Mouse (Mus musculus) kidney, embryonic 16.5 days (tissue): Measurements from ENCODE around the gene Ptger4. TPM values are rescaled to one million over a fixed set of nuclear protein-coding genes. Genes with fewer than 3 reads are reported as not detected.
"Not testable (repeated sequence)": the region's sequence is repeated elsewhere in the genome, so short reads cannot be mapped to it uniquely, and the experiment has no call there.

ENCODE experiments used
- ATAC-seq: fragments of 200-750 bp; cut with Nextera tagmentation; 2 replicates; pipeline ENCODE4 v1.8.0; 2017; ENCODE audit warnings: moderate TSS enrichment; ENCODE audit not compliant: low FRiP score, low TSS enrichment
- H3K27ac ChIP-seq: fragments of 300-500 bp; sonication (generic); 2 replicates; pipeline ENCODE4 v1.5.1; 2014; ENCODE audit warnings: low read length
- H3K27me3 ChIP-seq: fragments of 300-500 bp; sonication (generic); 2 replicates; pipeline ENCODE4 v1.6.1; 2014; ENCODE audit warnings: low read length, control low read depth, mixed read lengths; ENCODE audit not compliant: insufficient read depth
- H3K36me3 ChIP-seq: fragments of 300-500 bp; sonication (generic); 2 replicates; pipeline ENCODE4 v1.6.1; 2014; ENCODE audit warnings: low read length, control low read depth, mixed read lengths; ENCODE audit not compliant: insufficient read depth
- H3K4me1 ChIP-seq: fragments of 300-500 bp; sonication (generic); 2 replicates; pipeline ENCODE4 v1.6.1; 2014; ENCODE audit warnings: low read length, control low read depth, mixed read lengths; ENCODE audit not compliant: insufficient read depth
- H3K4me2 ChIP-seq: fragments of 300-500 bp; sonication (generic); replicated peaks from 2 replicates; pipeline ENCODE4 v1.6.1; 2014; ENCODE audit warnings: low read depth, low read length
- H3K4me3 ChIP-seq: fragments of 300-500 bp; sonication (generic); 2 replicates; pipeline ENCODE4 v1.5.1; 2014; ENCODE audit warnings: mild to moderate bottlenecking, low read length
- H3K9ac ChIP-seq: fragments of 300-500 bp; sonication (generic); replicated peaks from 2 replicates; pipeline ENCODE4 v1.6.1; 2014; ENCODE audit warnings: low read length
- H3K9me3 ChIP-seq: fragments of 300-500 bp; sonication (generic); 2 replicates; pipeline ENCODE4 v1.6.1; 2016; ENCODE audit warnings: low read length, control low read depth
- WGBS: fragments of 180-500 bp; shearing (Covaris S2); extraction: QIAGEN DNeasy Blood & Tissue Kit; methylation state at CpG from one replicate; pipeline ENCODE4 v1.1.7; 2014; 5-methylcytosine and 5-hydroxymethylcytosine counted together
- polyA plus RNA-seq: library from polyadenylated mRNA; unstranded; fragments of >200 nt; fragmentation: Nextera tagmentation; extraction: Ambion mirVana; gene quantifications from 2 replicates; pipeline ENCODE4 v1.2.1, GENCODE M21; 2015

Gene Ptger4
- polyA plus RNA-seq, 1 experiment from 2014 or later = 5.4 TPM

GRCm38 (mm10) chr15:5239361-5239760 is 4.6 kb downstream of the Ptger4 start:
- H3K9ac ChIP-seq = 0 out of 2 replicates have a peak overlapping the region, but pooled peaks have one; percentile 38
- no peaks in the 10 kb centered on the region for H3K36me3 ChIP-seq
- H3K4me1 ChIP-seq = peaks cover 47% of the 10 kb centered on the region
- no peak overlapping the region for H3K4me3 ChIP-seq
- peak overlapping the region; percentile 100 for H3K4me2 ChIP-seq
- WGBS = 57% methylated on average over 4 of the region's 4 CpGs
- H3K27me3 ChIP-seq = peaks cover 13% of the 10 kb centered on the region
- no peak for ATAC-seq
- no peaks in the 10 kb centered on the region for H3K9me3 ChIP-seq
- no peak overlapping the region for H3K27ac ChIP-seq

GRCm38 (mm10) chr15:5238553-5238952 is 5.4 kb downstream of the Ptger4 start:
- ATAC-seq = no peak
- H3K36me3 ChIP-seq = no peaks in the 10 kb centered on the region
- no peak overlapping the region for H3K9ac ChIP-seq
- 82% methylated on average over 4 of the region's 4 CpGs for WGBS
- peaks cover 42% of the 10 kb centered on the region for H3K4me1 ChIP-seq
- peaks cover 13% of the 10 kb centered on the region for H3K27me3 ChIP-seq
- H3K27ac ChIP-seq = no peak overlapping the region
- H3K4me3 ChIP-seq = no peak overlapping the region
- H3K9me3 ChIP-seq = no peaks in the 10 kb centered on the region
- no peak overlapping the region for H3K4me2 ChIP-seq

- H3K4me2 ChIP-seq = no peak overlapping the region
Observed at GRCm38 (mm10) chr15:5238073-5238472, 5.9 kb downstream of the Ptger4 start.

GRCm38 (mm10) chr15:5237012-5237660 is 6.9 kb downstream of the Ptger4 start:
- H3K27ac ChIP-seq = no peak overlapping the region
- ATAC-seq = no peak
- no peaks in the 10 kb centered on the region for H3K36me3 ChIP-seq
- H3K9me3 ChIP-seq = no peaks in the 10 kb centered on the region
- H3K4me2 ChIP-seq = no peak overlapping the region
- H3K4me1 ChIP-seq = peaks cover 28% of the 10 kb centered on the region
- H3K4me3 ChIP-seq = no peak overlapping the region
- no peak overlapping the region for H3K9ac ChIP-seq
- H3K27me3 ChIP-seq = no peaks in the 10 kb centered on the region
- 63% methylated on average over 7 of the region's 7 CpGs for WGBS

More at GRCm38 (mm10) chr15:5238073-5238472, 5.9 kb downstream of the Ptger4 start:
- 74% methylated on average over 7 of the region's 7 CpGs for WGBS
- peaks cover 9% of the 10 kb centered on the region for H3K27me3 ChIP-seq
- H3K36me3 ChIP-seq = no peaks in the 10 kb centered on the region
- no peak overlapping the region for H3K9ac ChIP-seq
- peaks cover 37% of the 10 kb centered on the region for H3K4me1 ChIP-seq
- no peak overlapping the region for H3K4me3 ChIP-seq
- ATAC-seq = no peak
- H3K9me3 ChIP-seq = no peaks in the 10 kb centered on the region
- H3K27ac ChIP-seq = no peak overlapping the region

- Histone ChIP-seq H3K9me3 (no peaks in the 10 kb centered on the region), H3K27me3 (no peaks in the 10 kb centered on the region), H3K4me1 (peaks cover 22% of the 10 kb centered on the region), H3K4me3 (no peak overlapping the region), H3K36me3 (no peaks in the 10 kb centered on the region), H3K4me2 (no peak overlapping the region), H3K9ac (no peak overlapping the region), H3K27ac (no peak overlapping the region)
- WGBS = 12% methylated on average over 6 of the region's 6 CpGs
- peak; percentile 69; the same call in 1 of the 2 replicates for ATAC-seq
Observed at GRCm38 (mm10) chr15:5236538-5236937, 7.4 kb downstream of the Ptger4 start.

- Histone ChIP-seq H3K4me1 (peaks cover 20% of the 10 kb centered on the region), H3K27me3 (no peaks in the 10 kb centered on the region), H3K9ac (no peak overlapping the region), H3K9me3 (no peaks in the 10 kb centered on the region), H3K36me3 (no peaks in the 10 kb centered on the region), H3K27ac (no peak overlapping the region), H3K4me3 (no peak overlapping the region), H3K4me2 (no peak overlapping the region)
- ATAC-seq = no peak
- WGBS = 34% methylated on average over 8 of the region's 8 CpGs
Observed at GRCm38 (mm10) chr15:5235527-5235926, 8.5 kb downstream of the Ptger4 start.

GRCm38 (mm10) chr15:5234659-5235058 is 9.3 kb downstream of the Ptger4 start:
- no peak overlapping the region for H3K9ac ChIP-seq
- H3K9me3 ChIP-seq = no peaks in the 10 kb centered on the region
- H3K36me3 ChIP-seq = no peaks in the 10 kb centered on the region
- peaks cover 11% of the 10 kb centered on the region for H3K4me1 ChIP-seq
- no peak overlapping the region for H3K4me2 ChIP-seq
- no peaks in the 10 kb centered on the region for H3K27me3 ChIP-seq
- ATAC-seq = no peak
- 89% methylated on average over 16 of the region's 16 CpGs for WGBS
- H3K4me3 ChIP-seq = no peak overlapping the region
- H3K27ac ChIP-seq = no peak overlapping the region

GRCm38 (mm10) chr15:5230746-5231145 is 13.2 kb downstream of the Ptger4 start:
- H3K27ac ChIP-seq, H3K9me3 ChIP-seq, H3K9ac ChIP-seq, H3K4me1 ChIP-seq, H3K4me2 ChIP-seq, ATAC-seq, H3K27me3 ChIP-seq, H3K4me3 ChIP-seq, H3K36me3 ChIP-seq: not testable (repeated sequence)
- 84% methylated on average over 10 of the region's 10 CpGs for WGBS

- no peaks in the 10 kb centered on the region for H3K4me1 ChIP-seq
- H3K36me3 ChIP-seq = peaks cover 3% of the 10 kb centered on the region; the same call in 1 of the 2 replicates
- H3K27me3 ChIP-seq = no peaks in the 10 kb centered on the region
- no peak overlapping the region for H3K4me2 ChIP-seq
- peak overlapping the region; percentile 55 for H3K27ac ChIP-seq
- no peaks in the 10 kb centered on the region for H3K9me3 ChIP-seq
- no peak overlapping the region for H3K4me3 ChIP-seq
- ATAC-seq = peak; percentile 65; the same call in 1 of the 2 replicates
- WGBS = 75% methylated on average over 6 of the region's 6 CpGs
- H3K9ac ChIP-seq = no peak overlapping the region
Observed at GRCm38 (mm10) chr15:5220491-5220890, 23.5 kb downstream of the Ptger4 start.

GRCm38 (mm10) chr15:5209116-5209515 is 34.9 kb downstream of the Ptger4 start:
- no peak for ATAC-seq
- no peaks in the 10 kb centered on the region for H3K4me1 ChIP-seq
- 94% methylated on average over 3 of the region's 3 CpGs for WGBS

More at GRCm38 (mm10) chr15:5209116-5209515, 34.9 kb downstream of the Ptger4 start:
- H3K27ac ChIP-seq = no peak overlapping the region
- no peak overlapping the region for H3K4me2 ChIP-seq
- no peak overlapping the region for H3K9ac ChIP-seq
- no peaks in the 10 kb centered on the region for H3K27me3 ChIP-seq
- H3K4me3 ChIP-seq = no peak overlapping the region
- peaks cover 5% of the 10 kb centered on the region; the same call in 1 of the 2 replicates for H3K36me3 ChIP-seq
- no peaks in the 10 kb centered on the region for H3K9me3 ChIP-seq
